Mouse (Mus musculus): ENCODE data around the gene Tmprss11f. TPM values are rescaled to one million over a fixed set of nuclear protein-coding genes. Genes with fewer than 3 reads are reported as not detected.

The Tmprss11f gene
- polyA plus RNA-seq, 1 experiment, result 0.40 TPM

GRCm38 (mm10) chr5:86540601-86541000 lies 91.6 kb downstream of the Tmprss11f start:
- no peaks in the 10 kb centered on the region for H3K4me1 ChIP-seq (ENCODE audit: control insufficient read depth, insufficient read depth, low read length)
- WGBS, result 39% methylated on average over 3 of the region's 3 CpGs
- DNase-seq, result no peak
- no peak for TF ChIP-seq CTCF (IDR thresholded peaks at IDR 0.05; ENCODE audit: insufficient read depth, low read length)
- TF ChIP-seq POLR2A (IDR thresholded peaks at IDR 0.05; ENCODE audit: borderline replicate concordance, extremely low read depth, low read depth, low read length), result no peak
- no peak overlapping the region for H3K4me3 ChIP-seq (replicated peaks; ENCODE audit: extremely low read depth, low read depth, low read length)

- 62% methylated on average over 2 of the region's 2 CpGs for WGBS
- DNase-seq, result no peak
- no peaks in the 10 kb centered on the region for H3K4me1 ChIP-seq (ENCODE audit: control insufficient read depth, insufficient read depth, low read length)
- no peak for TF ChIP-seq CTCF (IDR thresholded peaks at IDR 0.05; ENCODE audit: insufficient read depth, low read length)
- TF ChIP-seq POLR2A (IDR thresholded peaks at IDR 0.05; ENCODE audit: borderline replicate concordance, extremely low read depth, low read depth, low read length), result no peak
- no peak overlapping the region for H3K4me3 ChIP-seq (replicated peaks; ENCODE audit: extremely low read depth, low read depth, low read length)
These were observed 103.5 kb downstream of the Tmprss11f start for GRCm38 (mm10) chr5:86528725-86529124.

DNA sequence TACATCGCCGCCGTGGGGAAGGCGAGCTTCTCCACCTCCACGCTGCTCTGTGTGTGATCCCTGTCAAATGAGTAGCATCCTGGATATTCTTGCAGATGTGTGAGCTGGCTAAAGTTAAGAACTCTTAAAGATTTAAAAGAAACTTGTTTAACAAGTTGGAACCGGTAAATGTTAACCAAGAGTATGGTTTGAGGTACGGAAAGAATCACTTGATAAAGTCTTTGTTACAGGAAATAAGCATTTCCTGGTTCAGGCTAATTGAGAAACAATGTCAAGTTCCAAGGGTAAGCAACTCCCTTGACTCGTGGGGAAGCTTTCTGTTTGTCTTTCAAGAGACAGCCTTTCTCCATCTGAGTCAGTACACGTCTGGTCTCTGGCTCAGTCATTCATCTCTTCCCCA lies 113.7 kb downstream of the Tmprss11f start, which contains the start of gene Tmprss11g:
TSS of gene Tmprss11g (minus strand) at position 101 of the 400 bp plus-strand sequence.
- no peak for DNase-seq
- WGBS, result 58% methylated on average over 9 of the region's 9 CpGs

GRCm38 (mm10) chr5:86511538-86511937 lies 120.7 kb downstream of the Tmprss11f start:
- DNase-seq, result no peak
- WGBS, result 71% methylated on average over 5 of the region's 5 CpGs
- TF ChIP-seq CTCF (IDR thresholded peaks at IDR 0.05; ENCODE audit: insufficient read depth, low read length) (no peak), POLR2A (IDR thresholded peaks at IDR 0.05; ENCODE audit: borderline replicate concordance, extremely low read depth, low read depth, low read length) (no peak)
- Histone ChIP-seq H3K4me3 (replicated peaks; ENCODE audit: extremely low read depth, low read depth, low read length) (no peak overlapping the region), H3K4me1 (ENCODE audit: control insufficient read depth, insufficient read depth, low read length) (no peaks in the 10 kb centered on the region)

More for the DNA sequence above, 113.7 kb downstream of the Tmprss11f start, which contains the start of gene Tmprss11g:
- Histone ChIP-seq H3K4me3 (replicated peaks; ENCODE audit: extremely low read depth, low read depth, low read length) (no peak within 1 kb of the TSS), H3K4me1 (ENCODE audit: control insufficient read depth, insufficient read depth, low read length) (no peaks in the 10 kb centered on the region)
- TF ChIP-seq CTCF (IDR thresholded peaks at IDR 0.05; ENCODE audit: insufficient read depth, low read length) (no peak), POLR2A (IDR thresholded peaks at IDR 0.05; ENCODE audit: borderline replicate concordance, extremely low read depth, low read depth, low read length) (no peak)

DNA sequence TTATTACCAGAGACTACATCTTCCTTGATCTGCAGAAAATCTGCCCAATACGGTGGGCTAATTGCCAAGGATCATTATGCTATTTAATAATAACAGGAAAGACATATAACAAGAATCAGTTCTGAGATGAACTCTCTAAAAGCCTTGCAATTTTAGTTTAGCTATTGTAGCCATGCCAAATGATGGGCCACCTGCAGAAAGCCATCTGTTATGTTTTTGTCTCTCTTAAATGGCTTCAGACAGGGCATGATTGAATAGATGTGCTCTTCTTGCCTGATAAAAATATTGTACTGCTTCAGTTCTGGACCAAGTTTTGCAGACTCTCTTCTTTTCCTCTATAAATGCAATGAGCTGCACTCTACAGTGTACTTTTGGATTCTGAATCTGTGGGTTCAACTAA lies 138.8 kb downstream of the Tmprss11f start:
- TF ChIP-seq CTCF (IDR thresholded peaks at IDR 0.05; ENCODE audit: insufficient read depth, low read length), result no peak
- no peak for TF ChIP-seq POLR2A (IDR thresholded peaks at IDR 0.05; ENCODE audit: borderline replicate concordance, extremely low read depth, low read depth, low read length)
- 57% methylated on average over 1 of the region's 1 CpGs for WGBS
- Histone ChIP-seq H3K4me1 (ENCODE audit: control insufficient read depth, insufficient read depth, low read length) (no peaks in the 10 kb centered on the region), H3K4me3 (replicated peaks; ENCODE audit: extremely low read depth, low read depth, low read length) (no peak overlapping the region)
- DNase-seq, result no peak

DNA sequence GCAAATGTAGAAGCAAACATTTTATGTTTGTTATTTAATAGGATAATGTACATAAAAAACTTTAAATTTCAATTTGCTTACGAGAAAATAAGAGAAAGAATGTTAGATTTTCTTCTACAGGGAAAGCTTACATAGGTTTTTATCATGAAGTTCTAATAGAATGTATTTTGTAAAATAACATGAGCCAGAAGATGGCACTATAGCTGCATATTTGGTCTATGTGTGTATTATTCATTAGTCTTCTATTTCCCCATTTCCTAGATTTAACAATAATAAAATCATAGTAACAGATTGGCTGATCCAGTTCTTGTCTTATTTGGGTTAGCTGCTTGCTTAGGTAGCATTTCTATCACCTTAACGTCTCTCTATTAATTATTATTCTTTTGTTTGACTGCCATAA lies 149.7 kb downstream of the Tmprss11f start:
- Histone ChIP-seq H3K4me3 (replicated peaks; ENCODE audit: extremely low read depth, low read depth, low read length) (no peak overlapping the region), H3K4me1 (ENCODE audit: control insufficient read depth, insufficient read depth, low read length) (no peaks in the 10 kb centered on the region)
- DNase-seq, result no peak
- TF ChIP-seq CTCF (IDR thresholded peaks at IDR 0.05; ENCODE audit: insufficient read depth, low read length) (no peak), POLR2A (IDR thresholded peaks at IDR 0.05; ENCODE audit: borderline replicate concordance, extremely low read depth, low read depth, low read length) (no peak)
- 72% methylated on average over 2 of the region's 2 CpGs for WGBS

DNA sequence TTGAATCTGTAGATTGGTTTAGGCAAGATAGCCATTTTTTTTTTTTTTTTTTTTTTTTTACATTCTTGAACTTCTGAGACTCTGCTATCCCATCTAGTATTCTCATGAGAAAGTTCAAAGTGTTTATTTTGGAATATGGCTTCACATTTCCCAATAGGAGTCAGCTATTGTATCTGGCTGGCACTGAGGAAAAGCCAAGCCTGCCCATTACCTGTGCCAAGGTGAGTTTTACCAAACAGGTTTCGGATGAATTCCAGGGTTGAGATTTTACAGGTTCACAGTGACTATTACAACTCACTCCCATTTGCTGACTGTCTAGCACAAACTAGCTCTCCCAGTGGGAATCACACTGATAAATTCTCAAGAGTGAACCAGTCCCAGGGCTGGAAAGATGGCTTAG lies 150.2 kb downstream of the Tmprss11f start:
- DNase-seq, result no peak
- 67% methylated on average over 1 of the region's 1 CpGs for WGBS
- no peaks in the 10 kb centered on the region for H3K4me1 ChIP-seq (ENCODE audit: control insufficient read depth, insufficient read depth, low read length)
- H3K4me3 ChIP-seq (replicated peaks; ENCODE audit: extremely low read depth, low read depth, low read length), result no peak overlapping the region
- TF ChIP-seq POLR2A (IDR thresholded peaks at IDR 0.05; ENCODE audit: borderline replicate concordance, extremely low read depth, low read depth, low read length) (no peak), CTCF (IDR thresholded peaks at IDR 0.05; ENCODE audit: insufficient read depth, low read length) (no peak)

GRCm38 (mm10) chr5:86473859-86474258 lies 158.4 kb downstream of the Tmprss11f start:
- H3K4me3 ChIP-seq (replicated peaks; ENCODE audit: extremely low read depth, low read depth, low read length), result no peak overlapping the region
- 66% methylated on average over 9 of the region's 9 CpGs for WGBS
- H3K4me1 ChIP-seq (ENCODE audit: control insufficient read depth, insufficient read depth, low read length), result no peaks in the 10 kb centered on the region
- no peak for DNase-seq
- no peak for TF ChIP-seq CTCF (IDR thresholded peaks at IDR 0.05; ENCODE audit: insufficient read depth, low read length)
- TF ChIP-seq POLR2A (IDR thresholded peaks at IDR 0.05; ENCODE audit: borderline replicate concordance, extremely low read depth, low read depth, low read length), result no peak

Other genes starting within 250 kb of the Tmprss11f start
- gene Tmprss11a, start 163.4 kb downstream of the Tmprss11f start, polyA plus RNA-seq (2012; rRNA removed), result 1.2 TPM in 1 of 2 replicates, not detected in the other
- 0.31 TPM in 1 of 2 replicates, not detected in the other for gene Tmprss11g, start 113.8 kb downstream of the Tmprss11f start, polyA plus RNA-seq (2012; rRNA removed)
- gene Tmprss11b, start 43.9 kb upstream of the Tmprss11f start, polyA plus RNA-seq (2012; rRNA removed), result 0.40 TPM in 1 of 2 replicates, not detected in the other
- 0.12 TPM in 1 of 2 replicates, not detected in the other for gene Tmprss11e, start 113.4 kb upstream of the Tmprss11f start, polyA plus RNA-seq (2012; rRNA removed)
- 11.7 and 17.9 TPM in 2 replicates for gene Ythdc1, start 171.8 kb upstream of the Tmprss11f start, polyA plus RNA-seq (2012; rRNA removed)